Mouse (Mus musculus) testis, adult 2 months (tissue): ENCODE data around the gene Mdm2.

Experiments
- CTCF ChIP-seq: fragments of 200-500 bp; IDR thresholded peaks from 2 replicates; pipeline ENCODE4 v1.5.1; 2012; ENCODE audit warnings: low read depth, mild to moderate bottlenecking, inconsistent platforms, low read length, moderate library complexity; ENCODE audit not compliant: control insufficient read depth, insufficient read depth, insufficient replicate concordance
- POLR2A ChIP-seq: fragments of 200-500 bp; IDR thresholded peaks from 2 replicates; pipeline ENCODE4 v1.6.1; 2012; ENCODE audit warnings: low read depth, mild to moderate bottlenecking, inconsistent platforms, low read length, moderate library complexity; ENCODE audit not compliant: control insufficient read depth

- no peak for TF ChIP-seq CTCF
- no peak for TF ChIP-seq POLR2A
These were observed 45.7 kb downstream of the Mdm2 start for GRCm38 (mm10) chr10:117664926-117665209.
